Mouse (Mus musculus): Measurements from ENCODE around the gene Fabp6.

GRCm38 (mm10) chr11:43618403-43618802, 17.1 kb upstream of the Fabp6 start:
- no peak for TF ChIP-seq CTCF (IDR thresholded peaks at IDR 0.05; ENCODE audit: insufficient read depth, low read depth, low read length)
- no peak for TF ChIP-seq POLR2A (IDR thresholded peaks at IDR 0.05; ENCODE audit: insufficient read depth, low read depth, low read length)
